Mouse (Mus musculus): ENCODE data around the gene Kcnn1.

Kcnn1 gene

DNA sequence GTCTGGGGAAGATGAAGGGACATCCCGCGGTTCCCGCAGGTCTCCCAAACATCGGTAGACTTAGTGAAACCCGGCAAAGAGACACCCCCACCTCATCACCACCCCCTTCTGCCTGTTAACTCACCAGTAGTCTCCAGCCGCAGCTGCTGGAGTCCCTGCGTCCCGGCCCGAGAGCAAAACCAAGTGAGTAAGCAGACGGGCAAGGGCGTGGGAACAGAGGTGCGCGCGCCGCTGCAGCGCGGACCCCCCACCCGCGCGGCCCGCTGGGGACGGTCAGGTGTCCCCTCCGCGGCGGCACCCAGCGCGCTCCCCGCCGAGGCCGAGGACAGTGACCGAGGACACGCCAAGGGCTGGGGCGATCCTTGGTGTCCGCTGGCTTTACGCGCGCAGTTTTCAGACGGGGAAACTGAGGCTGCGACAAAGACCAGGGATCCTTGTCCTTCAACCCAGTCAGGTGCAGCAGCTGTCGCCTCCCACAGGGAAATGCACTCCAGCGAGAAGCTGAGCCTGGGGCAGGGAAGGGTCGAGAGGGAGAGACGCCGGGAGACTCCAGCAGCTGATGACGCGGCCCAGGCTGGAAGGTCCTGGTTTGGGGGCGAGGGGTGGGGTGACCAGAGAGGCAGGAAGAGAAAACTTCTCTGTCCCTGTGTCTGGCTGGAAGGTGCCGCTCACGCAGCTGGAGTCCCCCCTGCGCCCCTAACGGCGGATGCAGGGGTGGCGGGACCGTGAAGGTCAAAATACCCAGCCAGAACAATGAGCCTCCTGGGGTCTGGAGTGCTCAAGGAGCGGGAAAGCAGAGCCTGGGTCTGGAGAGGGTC is at the start of gene Kcnn1:
Gene Kcnn1, minus strand, starts transcription at position 435 of the 818 bp plus-strand sequence.
- in situ Hi-C loops (cut with MboI, MseI): no loop called here

DNA sequence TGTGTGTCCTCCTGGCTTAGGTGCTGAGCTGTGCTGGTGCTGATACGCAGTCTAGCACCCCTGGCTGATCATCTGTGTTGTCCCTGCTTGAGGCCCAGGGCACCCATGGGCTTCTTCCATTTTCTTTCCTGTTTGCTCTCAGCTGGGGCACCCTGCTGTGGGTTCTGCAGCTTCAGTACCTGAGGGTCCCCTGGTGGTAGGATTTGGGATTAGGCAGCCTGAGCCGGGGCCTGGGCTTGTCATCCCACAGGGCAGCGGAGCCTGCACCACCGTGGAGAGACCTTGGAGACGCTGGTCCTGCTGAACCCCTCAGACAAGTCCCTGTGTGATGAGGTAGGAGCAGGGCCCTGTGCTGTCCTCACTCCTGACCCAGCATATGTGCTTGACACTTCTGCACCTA is 48.5 kb upstream of the Kcnn1 start:
- in situ Hi-C loops (cut with MboI, MseI): no loop called here

DNA sequence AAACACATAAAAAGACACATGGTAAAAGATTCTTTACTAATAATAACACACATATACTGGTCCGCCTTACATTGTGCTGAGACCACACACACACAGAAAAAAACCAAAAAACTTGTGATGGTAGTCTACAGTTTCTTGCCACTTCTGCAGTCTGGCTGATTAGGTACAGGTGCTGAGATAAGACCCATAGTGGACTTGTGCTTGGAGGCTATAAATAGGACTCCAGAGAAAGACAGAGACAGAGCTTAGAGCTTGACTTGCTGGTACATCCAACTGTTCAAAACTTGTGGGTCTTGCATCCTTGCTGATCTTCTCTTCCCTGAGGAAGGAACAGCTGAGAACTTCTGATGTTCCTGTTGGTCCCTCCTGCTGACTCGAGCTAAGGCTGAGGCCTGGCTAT is 44.5 kb upstream of the Kcnn1 start:
- in situ Hi-C loops (cut with MboI, MseI): loop anchor here (10.0 kb wide), 1 partner anchor 1293 kb away; no protein-coding TSS in a partner anchor

DNA sequence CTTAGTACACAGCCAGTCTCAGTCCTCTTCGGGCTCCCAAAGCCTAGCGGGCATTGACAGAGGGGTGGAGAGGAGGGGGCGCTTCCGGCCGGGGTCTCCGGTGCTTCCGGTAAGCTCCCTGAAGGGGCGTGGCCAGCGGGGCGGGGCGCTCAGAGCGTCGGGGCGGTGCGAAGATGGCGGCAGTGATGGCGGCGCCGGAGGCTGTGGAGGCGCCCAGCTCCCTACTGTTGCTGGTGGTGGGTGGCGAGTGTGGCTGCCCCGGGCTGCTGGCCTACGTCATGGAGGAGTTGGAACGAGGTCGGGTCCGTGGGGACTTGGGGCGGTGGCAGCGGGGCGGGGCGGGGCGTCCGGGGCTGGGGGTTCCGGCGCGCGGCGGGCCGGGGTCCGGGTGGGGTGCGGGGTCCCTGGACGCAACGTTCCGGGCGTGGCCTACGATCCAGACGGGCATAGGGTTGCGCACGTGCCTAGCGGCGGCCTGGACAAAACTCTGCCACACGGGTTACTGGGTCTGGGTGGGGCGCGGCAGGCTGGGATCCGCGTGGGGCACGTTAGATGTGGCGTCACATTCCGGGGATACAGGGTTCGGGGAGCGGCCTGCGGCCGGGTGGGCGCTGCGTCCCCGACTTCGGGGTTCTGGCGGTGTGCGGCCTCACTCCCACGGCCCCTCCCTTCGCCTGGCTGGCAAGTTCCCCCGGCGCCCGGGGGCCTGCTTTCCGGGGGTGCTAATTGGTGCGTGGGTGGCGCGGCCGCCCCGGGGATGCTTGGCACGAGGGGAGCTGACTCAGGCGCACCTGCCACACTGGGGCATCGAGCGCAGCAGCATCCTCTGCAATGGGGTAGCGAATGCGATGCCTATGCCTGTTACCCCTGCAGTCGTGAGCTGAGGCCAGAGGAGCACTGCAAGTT is 43.0 kb upstream of the Kcnn1 start, which contains the start of gene Map1s:
Gene Map1s, plus strand, starts transcription at position 102 of the 906 bp plus-strand sequence.
- in situ Hi-C loops (cut with MboI, MseI): loop anchor here (10.0 kb wide), 1 partner anchor 1291 kb away; no protein-coding TSS in a partner anchor

DNA sequence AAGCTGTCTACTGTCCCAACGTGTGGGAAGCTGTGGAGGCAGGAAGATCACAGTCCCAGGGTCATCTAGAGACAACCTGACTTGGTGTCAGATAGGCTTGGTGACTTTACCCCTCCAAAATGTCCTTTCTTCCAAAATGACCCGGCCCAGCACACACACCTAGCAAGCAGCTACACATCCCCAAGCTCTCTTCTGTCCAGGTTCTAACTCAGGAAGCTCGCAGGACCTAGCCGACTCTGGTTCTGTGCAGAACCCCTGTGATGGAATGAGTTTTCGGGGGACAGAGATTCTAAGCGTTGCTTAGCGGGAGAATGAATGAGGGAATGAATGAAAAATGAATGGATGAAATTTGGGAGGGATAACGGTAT is 42.4 kb upstream of the Kcnn1 start:
- in situ Hi-C loops (cut with MboI, MseI): loop anchor here (10.0 kb wide), 1 partner anchor 1291 kb away; no protein-coding TSS in a partner anchor

DNA sequence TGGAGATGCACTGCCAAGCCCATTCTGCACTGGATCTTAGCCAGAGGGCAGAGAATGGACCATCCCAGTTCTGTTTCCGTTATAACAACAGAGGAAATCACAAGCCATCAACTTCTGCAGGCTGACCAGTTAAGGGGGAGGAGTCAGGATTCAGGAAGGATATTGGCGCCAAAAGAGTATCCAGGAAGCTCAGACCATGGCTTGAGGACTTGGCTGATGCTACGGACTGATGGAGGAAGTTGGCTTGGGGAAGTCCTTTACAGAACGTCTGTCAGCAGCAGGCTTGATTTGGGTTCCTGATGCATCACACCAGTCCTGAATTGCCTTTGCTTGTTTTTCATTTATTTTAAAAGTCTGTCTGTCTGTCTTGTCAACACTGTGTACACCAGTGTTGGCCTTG is 41.5 kb upstream of the Kcnn1 start:
- in situ Hi-C loops (cut with MboI, MseI): loop anchor here (10.0 kb wide), 1 partner anchor 1290 kb away; no protein-coding TSS in a partner anchor

DNA sequence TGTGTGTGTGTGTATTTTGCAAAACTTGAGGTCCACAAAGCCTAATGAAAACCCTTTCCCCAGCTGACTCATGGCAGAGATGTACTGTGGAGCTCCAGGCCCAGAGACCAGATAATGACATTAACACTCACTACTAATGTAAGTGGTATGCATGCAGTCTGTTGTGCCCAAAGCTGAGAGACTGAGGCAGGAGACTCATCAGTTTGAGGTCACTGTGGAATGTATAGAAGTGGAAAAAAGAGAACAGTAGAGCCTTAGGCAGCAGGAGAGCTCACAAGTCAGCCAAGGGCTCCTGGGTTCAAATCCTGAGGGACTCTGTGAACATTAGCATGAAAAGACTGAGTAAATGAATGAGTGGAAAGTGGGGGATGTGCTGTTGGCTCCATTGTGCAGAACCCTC is 40.5 kb upstream of the Kcnn1 start:
- in situ Hi-C loops (cut with MboI, MseI): loop anchor here (10.0 kb wide), 1 partner anchor 1289 kb away; no protein-coding TSS in a partner anchor

DNA sequence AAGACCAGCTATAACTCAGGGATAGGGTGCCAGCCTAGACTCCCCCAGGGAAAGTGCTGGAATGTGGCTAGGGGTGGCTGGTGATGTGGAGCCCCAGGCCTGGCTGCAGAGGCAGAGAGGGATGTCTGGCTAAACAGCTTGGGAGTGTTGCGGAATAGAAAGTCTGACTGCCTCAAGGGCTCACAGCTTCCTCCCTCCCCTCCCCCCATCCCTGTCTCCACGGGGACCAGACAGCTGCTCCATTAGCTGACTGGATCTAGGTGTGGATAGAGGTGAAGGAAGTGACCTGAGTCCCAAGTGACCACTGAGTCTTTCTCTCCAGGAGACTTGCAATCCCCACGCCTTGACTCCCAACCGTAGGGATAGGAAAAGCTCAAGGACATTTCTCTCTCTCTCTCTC is 40.1 kb upstream of the Kcnn1 start:
- in situ Hi-C loops (cut with MboI, MseI): loop anchor here (10.0 kb wide), 1 partner anchor 1288 kb away; no protein-coding TSS in a partner anchor

DNA sequence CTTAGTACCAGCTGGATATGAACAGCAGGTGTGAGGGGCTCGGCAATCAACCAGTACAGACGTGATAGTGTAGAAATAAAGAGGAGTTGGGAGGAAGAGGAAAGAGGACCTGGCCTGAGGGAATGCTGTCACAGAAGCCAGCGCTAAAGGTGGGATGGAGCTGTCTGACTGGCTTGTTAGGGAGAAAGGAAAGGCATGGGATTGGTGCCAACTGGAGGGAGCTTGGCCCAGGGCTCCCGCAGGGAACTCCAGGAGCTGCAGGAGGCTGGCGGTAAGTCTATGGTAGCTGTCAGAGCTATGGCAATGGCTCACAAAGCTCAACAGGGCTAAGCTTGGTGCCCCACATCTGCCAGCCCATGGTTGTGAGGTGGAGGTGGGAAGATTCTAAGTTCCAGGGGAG is 39.2 kb upstream of the Kcnn1 start:
- in situ Hi-C loops (cut with MboI, MseI): loop anchor here (10.0 kb wide), 1 partner anchor 1287 kb away; no protein-coding TSS in a partner anchor

DNA sequence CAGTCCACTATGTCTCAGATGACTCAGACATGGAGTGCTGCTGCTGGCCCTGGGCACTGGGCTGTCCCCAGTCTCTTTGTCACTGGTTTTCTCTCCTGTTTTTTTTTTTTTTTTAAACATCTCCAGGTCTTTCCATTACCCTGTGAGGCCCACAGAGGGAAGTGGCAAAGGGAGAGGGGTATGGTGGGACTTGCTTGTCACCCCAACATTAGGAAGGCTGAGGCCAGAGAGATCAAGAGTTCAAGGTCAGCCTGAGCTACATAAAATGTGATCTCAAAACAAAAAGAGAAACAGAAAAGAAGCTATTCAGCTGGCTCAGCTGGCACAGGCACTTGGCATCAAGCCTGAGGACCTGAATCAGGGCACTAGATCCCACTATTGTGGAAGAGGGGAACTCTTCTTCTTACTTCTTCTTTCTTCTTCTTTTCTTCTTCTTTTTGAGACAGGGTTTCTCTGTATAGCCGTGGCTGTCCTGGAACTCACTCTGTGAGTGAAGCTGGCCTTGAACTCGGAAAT is 37.9 kb upstream of the Kcnn1 start:
- in situ Hi-C loops (cut with MboI, MseI): loop anchor here (10.0 kb wide), 1 partner anchor 1286 kb away; no protein-coding TSS in a partner anchor

DNA sequence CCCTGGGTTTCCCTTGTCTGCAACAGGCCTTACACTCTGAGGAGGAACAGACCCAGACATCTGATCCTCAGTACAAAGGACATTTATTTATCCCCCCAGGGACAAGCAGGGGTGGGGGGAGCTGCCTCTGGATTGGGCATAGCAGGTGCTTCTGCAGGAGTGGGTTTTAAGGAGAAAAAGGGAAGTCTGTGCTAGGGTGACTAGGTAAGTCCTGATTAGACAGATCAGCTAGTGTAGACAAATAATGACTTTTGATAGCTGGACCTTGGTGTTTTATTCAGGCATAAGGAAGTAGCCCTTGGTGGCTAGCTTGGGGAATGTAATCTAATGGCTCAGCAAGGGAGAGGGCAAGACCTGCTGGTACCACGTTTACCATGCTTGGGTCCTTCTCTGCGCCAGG is 36.2 kb upstream of the Kcnn1 start:
- in situ Hi-C loops (cut with MboI, MseI): loop anchor here (5.0 to 10.0 kb wide), 2 partner anchors 588 to 1026 kb away; partner anchors contain the start of genes Ano8 and Gtpbp3

DNA sequence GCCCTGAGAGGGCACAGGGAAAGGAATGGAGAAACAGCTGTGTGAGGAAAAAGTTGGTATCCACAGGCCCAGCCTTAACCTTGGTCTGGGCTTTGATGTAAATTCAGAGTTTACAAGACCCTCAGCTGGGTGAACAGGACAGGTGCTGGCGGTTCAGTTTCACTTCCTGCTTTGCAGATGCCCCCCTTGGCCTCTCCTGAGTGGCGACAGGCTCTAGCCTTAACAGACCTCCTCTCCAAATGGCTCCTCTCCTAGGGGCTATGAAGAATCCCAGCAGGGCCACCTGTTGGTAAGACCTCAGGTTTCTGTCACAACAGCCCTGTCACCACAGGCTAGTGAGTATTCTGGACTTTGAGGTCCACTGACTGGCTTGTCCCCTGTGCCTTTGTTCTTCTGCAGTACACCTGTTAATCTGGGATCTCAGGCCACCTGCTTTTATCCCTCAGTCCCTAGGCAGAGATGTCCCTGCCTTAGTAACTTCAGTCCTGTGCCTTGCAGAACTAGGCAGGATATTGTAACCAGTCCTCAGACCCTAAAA is 35.7 kb upstream of the Kcnn1 start:
- in situ Hi-C loops (cut with MboI, MseI): loop anchor here (5.0 to 10.0 kb wide), 2 partner anchors 589 to 1026 kb away; partner anchors contain the start of genes Ano8 and Gtpbp3

DNA sequence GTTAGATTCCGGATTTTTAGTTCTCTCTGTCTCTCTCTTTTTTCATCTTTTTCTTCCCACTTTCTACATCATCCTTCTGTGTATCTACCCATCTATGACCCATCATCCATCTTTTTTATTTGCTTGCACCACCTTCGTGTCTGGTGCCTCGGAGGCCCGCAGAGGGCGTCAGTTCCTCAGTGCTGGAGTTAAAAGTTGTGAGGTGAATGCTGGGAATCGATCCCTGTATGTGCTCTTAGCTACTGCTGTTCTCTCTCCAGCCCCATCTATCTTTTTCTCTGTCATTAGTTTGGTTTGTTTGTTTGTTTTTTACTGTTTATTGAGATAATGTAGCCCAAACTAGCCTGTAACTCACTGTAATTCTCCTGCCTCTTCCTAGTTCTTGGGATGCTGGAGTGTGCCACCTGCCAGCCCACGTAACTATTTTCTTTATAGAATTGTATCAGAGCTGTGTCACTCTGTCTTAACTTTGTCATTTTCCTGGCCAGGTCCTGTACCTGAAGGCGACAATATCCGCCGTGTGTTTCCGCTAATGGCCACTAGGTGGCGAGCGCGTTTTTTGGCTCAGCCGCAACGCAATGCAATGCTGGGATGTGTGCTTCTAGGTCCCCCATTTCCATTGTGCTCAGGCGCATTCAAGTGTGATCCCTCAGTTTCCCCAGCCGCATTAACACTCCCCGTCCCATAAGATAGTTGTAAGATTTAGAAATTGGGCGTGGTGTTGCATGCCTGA is 34.8 kb upstream of the Kcnn1 start:
- in situ Hi-C loops (cut with MboI, MseI): loop anchor here (5.0 to 10.0 kb wide), 2 partner anchors 589 to 1027 kb away; partner anchors contain the start of genes Ano8 and Gtpbp3

DNA sequence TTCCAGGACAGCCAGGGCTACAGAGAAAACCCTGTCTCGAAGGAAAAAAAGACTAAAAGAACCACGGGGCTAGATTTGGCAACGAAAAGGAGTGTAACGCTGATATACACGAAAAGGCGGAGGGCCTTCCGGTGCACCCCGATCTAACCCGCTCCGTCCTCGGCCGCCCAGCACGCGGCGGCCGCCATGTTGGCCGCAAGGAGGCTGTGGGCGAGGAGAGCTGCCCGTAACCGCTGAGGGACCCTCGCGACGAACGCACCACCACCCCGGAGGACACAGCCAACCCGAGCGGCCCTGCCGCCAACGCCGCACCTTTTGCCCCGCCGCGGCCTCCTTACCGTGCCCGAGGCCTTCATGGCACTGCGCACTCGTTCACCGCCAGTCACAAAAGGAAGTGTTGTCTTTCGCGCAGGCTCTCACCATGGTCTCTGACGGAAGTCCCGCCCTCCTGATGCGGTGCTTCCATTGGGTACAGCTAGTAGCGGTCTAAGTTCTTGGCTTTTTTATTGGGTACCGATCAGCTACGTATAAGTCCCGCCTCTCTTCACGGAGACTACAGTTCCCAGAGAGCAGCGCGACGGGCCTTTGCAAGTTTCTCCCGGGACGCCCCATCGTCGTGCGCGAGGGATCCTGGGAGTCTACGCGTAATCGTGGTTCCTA is 34.1 kb upstream of the Kcnn1 start, which contains the start of gene Rpl18a:
Gene Rpl18a, minus strand, starts transcription at position 392 of the 660 bp plus-strand sequence.
- in situ Hi-C loops (cut with MboI, MseI): loop anchor here (5.0 to 10.0 kb wide), 2 partner anchors 590 to 1028 kb away; partner anchors contain the start of genes Ano8 and Gtpbp3

DNA sequence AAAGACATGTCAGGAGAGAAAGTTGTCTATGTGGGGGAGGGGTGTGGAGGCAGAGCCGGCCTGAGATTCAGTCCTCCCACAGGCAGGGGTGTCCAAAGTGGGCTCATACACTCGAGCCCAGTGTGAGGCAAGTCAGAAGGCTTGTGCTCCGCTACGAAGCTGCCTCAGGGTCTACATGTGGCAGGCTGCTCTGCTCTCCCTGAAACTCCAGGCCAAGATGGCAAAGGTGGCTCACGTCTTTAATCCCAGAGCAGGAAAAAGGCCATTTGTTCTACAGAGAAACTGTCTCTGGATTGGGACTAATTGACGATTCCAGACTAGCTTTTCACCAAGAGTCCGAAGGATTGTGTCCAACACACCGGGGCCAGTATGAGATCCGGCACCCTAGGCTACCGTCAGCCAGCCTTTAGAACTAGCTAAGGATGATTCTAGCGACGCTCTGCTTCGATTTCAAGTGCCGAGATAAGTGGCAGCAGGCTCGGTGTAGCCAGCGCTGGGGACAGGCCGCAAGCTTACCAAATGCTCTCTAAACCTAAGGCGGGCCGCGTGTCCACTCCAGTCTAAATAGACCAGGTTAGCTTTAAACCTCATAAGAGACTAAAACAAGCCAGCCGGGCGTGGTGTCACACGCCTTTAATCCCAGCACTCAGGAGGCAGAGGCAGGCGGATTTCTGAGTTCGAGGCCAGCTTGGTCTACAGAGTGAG is 33.4 kb upstream of the Kcnn1 start:
- in situ Hi-C loops (cut with MboI, MseI): loop anchor here (5.0 to 10.0 kb wide), 2 partner anchors 591 to 1028 kb away; partner anchors contain the start of genes Ano8 and Gtpbp3

DNA sequence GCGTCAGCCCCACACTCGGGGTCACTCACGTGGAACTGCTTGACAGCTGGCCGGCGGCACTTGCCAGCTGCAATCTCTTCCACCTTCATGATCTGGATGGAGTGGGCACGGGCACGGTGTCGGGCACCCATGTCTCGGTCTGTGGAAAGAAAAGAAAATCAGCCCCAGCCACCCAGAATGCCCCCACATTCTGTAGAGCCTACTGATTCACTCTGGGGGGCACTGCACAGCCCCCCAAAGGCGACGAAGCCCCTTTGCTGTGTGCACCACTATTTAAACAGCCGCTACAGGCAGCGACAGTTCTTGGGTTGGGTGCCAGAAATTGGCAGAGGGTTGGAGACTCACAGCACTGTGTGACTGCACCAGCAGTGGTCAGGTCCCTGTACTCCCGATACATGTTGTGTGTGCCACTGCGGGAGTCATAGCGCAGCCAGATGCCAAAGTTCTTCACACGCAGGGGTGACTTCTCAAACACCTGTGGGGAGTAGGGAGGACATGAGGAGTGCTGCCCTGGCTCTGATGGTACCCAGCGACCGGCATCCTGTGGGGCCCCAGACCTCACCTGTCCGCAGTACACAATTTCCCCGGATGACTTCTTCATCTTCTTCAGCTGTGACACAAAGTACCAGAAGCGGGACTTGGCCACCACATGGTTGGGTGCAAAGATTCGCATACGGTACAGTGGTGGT is 32.7 kb upstream of the Kcnn1 start:
- in situ Hi-C loops (cut with MboI, MseI): loop anchor here (5.0 to 10.0 kb wide), 2 partner anchors 592 to 1029 kb away; partner anchors contain the start of genes Ano8 and Gtpbp3

DNA sequence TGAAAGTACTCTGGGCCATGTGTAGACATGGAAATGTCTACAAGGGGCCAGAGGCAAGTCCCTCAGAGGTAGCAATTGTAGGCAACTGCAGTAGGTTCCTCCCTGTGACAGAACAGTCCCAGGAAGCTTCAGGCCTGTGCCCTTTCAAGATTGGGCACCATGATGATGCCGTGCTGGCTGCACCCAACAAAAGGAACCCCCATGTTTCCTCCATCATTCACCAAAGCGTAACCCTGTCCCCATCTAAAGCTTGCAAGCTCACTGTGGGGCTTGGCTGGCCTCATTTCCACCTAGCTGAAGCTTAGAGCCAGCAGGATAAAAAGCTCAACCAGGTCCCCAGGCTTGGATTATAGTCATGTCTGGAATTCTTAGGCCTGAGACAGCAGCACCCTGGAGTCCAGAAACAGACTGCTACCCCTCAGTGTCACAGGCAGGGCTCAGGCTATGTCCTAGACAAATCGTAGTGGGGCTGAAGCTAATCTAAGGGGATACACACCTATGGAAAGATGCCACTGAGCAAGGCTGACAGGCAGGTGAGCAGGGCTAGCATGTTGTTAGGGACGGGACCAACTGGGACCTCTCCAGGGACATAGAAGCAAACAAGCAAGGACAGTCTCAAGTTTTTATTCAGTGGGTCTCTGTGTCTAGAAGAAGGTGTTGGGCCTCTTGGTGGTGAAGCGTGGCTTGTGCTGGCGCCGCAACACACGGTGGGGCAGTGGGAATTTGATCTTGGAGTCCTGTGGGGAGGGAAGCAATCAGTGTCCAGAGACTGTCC is 31.9 kb upstream of the Kcnn1 start:
- in situ Hi-C loops (cut with MboI, MseI): loop anchor here (5.0 to 10.0 kb wide), 2 partner anchors 592 to 1030 kb away; partner anchors contain the start of genes Ano8 and Gtpbp3
